Mouse (Mus musculus) hindbrain, embryonic 12.5 days (tissue): Measurements from ENCODE around the gene Ccdc89. TPM values are rescaled to one million over a fixed set of nuclear protein-coding genes. Genes with fewer than 3 reads are reported as not detected.

Experiments
- ATAC-seq: fragments of 200-750 bp; cut with Nextera tagmentation; 2 replicates; pipeline ENCODE4 v1.8.0; 2017; ENCODE audit warnings: moderate TSS enrichment; ENCODE audit not compliant: low FRiP score
- H3K27ac ChIP-seq: fragments of 300-500 bp; sonication (generic); 2 replicates; pipeline ENCODE4 v1.5.1; 2016; ENCODE audit warnings: mild to moderate bottlenecking
- H3K27me3 ChIP-seq: fragments of 300-500 bp; sonication (generic); 2 replicates; pipeline ENCODE4 v1.6.1; 2016; ENCODE audit warnings: mild to moderate bottlenecking
- H3K36me3 ChIP-seq: fragments of 300-500 bp; sonication (generic); 2 replicates; pipeline ENCODE4 v1.6.1; 2016; ENCODE audit warnings: mild to moderate bottlenecking
- H3K4me1 ChIP-seq: fragments of 300-500 bp; sonication (generic); 2 replicates; pipeline ENCODE4 v1.6.1; 2016
- H3K4me2 ChIP-seq: fragments of 300-500 bp; sonication (generic); replicated peaks from 2 replicates; pipeline ENCODE4 v1.6.1; 2016; ENCODE audit warnings: mild to moderate bottlenecking
- H3K4me3 ChIP-seq: fragments of 300-500 bp; sonication (generic); 2 replicates; pipeline ENCODE4 v1.5.1; 2016; ENCODE audit warnings: mild to moderate bottlenecking
- H3K9ac ChIP-seq: fragments of 300-500 bp; sonication (generic); 2 replicates; pipeline ENCODE4 v1.6.1; 2016; ENCODE audit warnings: mild to moderate bottlenecking, moderate library complexity
- H3K9me3 ChIP-seq: fragments of 300-500 bp; sonication (generic); replicated peaks from 2 replicates; pipeline ENCODE4 v1.6.1; 2016; ENCODE audit warnings: mild to moderate bottlenecking
- WGBS: fragments of 180-500 bp; shearing (Covaris S2); methylation state at CpG from one replicate; pipeline ENCODE4 v1.1.7; 2016; 5-methylcytosine and 5-hydroxymethylcytosine counted together
- polyA plus RNA-seq: library from polyadenylated mRNA; unstranded; fragments of >200 nt; fragmentation: Nextera tagmentation; extraction: Ambion mirVana; gene quantifications from 2 replicates; pipeline ENCODE4 v1.2.1, GENCODE M21; 2016

Gene Ccdc89
- polyA plus RNA-seq: 3.0 and 3.1 TPM in 2 replicates

DNA sequence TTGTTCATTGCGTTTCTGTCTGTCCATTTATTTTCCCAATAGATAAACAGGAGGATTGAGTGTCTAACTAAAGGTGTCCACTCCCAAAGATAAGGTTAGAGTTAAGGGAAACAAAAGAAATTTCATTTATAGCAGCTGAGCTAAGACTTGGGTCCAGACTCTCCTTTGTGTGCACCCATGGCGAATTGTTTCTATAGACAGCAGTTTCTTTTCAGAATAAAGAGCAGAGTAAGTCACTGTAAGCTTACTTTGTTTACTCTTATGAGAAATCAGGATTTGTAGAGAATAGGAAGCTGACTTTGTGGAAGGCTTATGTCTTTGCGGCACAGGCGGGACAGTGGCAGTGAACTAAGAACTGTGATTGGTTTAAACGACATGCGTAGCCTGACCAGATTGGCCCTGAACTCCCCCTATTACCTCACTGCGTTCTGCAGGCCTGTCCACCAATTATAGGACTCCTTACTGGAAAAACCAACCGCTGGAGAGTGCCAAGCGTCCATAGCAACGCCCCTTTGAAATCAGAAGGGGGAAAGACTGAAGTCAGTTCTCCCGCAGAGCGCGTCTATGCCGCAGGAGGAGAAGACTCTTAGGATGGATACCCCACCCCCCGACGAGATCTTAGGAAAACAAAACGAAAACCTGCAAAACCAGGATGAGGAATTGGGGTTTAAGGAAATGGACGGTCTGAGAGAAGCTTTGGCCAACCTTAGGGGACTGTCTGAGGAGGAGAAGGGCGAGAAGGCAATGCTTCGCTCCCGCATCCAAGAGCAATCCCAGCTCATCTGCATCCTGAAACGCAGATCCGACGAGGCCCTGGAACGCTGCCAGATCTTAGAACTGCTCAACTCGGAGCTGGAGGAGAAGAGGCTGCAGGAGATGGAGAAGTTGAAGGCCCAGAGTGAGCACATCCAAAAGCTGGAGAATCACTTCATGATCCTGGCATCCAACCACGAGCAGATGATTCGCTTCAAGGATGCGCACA lies at the start of gene Ccdc89:
TSS of gene Ccdc89 (plus strand) at position 558 of the 982 bp plus-strand sequence.
- Histone ChIP-seq H3K4me2 (peak within 1 kb of the TSS; percentile 69), H3K9me3 (no peaks in the 10 kb centered on the region), H3K9ac (peak within 1 kb of the TSS; percentile 46), H3K4me3 (peak within 1 kb of the TSS; percentile 37), H3K27me3 (no peaks in the 10 kb centered on the region), H3K27ac (no peak within 1 kb of the TSS), H3K36me3 (no peaks in the 10 kb centered on the region), H3K4me1 (peaks cover 8% of the 10 kb centered on the region)
- ATAC-seq: peak; percentile 100
- 22% methylated on average over 29 of the region's 29 CpGs for WGBS

DNA sequence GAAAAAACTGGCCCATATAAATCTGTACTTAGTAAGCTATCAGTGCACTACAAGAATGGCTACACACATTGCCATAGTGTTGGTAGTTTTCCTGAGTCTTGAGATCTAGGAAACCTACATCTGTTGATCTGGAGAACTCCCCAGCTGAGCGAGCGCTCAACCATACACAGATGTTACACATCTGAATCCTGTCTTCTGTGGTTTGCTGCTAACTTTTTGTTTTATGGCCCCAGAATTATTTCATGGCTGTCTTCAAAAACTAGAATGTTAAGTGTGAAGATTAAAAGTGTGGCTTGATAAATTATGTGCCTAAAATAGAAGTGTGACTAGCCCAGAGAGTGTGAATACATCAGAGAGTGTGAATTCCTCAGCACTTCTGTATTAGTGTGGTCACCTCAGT lies 42.0 kb upstream of the Ccdc89 start:
- Histone ChIP-seq H3K36me3 (no peaks in the 10 kb centered on the region), H3K27me3 (no peaks in the 10 kb centered on the region), H3K4me2 (no peak overlapping the region), H3K9ac (no peak overlapping the region), H3K4me1 (peaks cover 5% of the 10 kb centered on the region), H3K4me3 (no peak overlapping the region), H3K9me3 (no peaks in the 10 kb centered on the region), H3K27ac (no peak overlapping the region)
- 82% methylated on average over 2 of the region's 2 CpGs for WGBS
- no peak for ATAC-seq

DNA sequence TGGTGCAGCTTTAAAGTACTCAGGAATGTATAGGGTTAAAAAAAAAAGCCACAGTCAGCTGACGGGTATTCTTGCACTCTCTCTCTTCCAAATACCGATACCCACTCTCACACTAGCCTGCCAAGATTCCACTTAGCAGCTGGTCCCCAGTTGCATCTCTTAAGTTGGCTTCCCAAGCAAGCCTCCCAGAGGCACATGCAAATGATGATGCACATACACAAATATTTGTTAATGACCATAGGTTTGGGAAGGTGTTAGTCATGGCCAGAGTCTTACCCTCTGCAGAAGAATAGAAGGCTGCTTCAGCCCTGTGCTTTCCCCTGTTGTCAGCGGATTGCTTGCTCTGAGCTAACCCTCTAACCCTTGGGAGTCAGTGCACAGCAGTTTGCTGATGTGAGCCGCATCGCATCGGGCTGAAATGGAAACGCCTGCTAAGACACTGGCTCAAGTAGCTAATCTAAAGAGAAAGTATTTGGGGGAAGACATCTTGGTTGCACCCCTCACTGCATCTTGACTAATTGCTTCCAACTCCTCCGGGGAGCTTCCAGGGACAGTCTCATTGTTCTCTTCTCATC lies 39.4 kb upstream of the Ccdc89 start:
- H3K36me3 ChIP-seq: no peaks in the 10 kb centered on the region
- ATAC-seq: 0 out of 2 replicates have a peak, but pooled peaks have one; percentile 35
- no peaks in the 10 kb centered on the region for H3K9me3 ChIP-seq
- no peak overlapping the region for H3K9ac ChIP-seq
- H3K27me3 ChIP-seq: no peaks in the 10 kb centered on the region
- H3K4me1 ChIP-seq: peaks cover 5% of the 10 kb centered on the region
- H3K4me2 ChIP-seq: peak overlapping the region; percentile 42
- WGBS: 4% methylated on average over 8 of the region's 8 CpGs
- H3K27ac ChIP-seq: no peak overlapping the region
- peak overlapping the region; percentile 12 for H3K4me3 ChIP-seq

DNA sequence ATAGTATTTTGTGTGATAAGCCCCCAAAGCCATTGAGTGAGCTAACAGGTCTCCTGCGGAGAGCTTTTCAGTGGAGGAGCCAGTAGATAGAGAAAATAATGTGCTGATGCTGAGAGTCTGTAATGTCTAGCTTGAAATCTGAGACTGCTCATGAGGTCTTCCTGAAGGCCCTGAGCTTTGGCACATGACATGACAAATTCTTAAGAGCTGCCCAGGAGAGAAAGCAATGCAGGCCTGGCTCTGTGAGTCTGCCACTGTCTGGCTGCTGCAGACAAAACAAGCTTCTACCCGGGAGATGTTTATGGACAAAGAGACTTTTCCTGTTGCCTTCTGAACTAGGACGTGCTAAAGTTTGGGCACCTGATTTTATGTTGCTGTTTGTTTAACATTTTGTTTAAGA lies 36.6 kb upstream of the Ccdc89 start:
- Histone ChIP-seq H3K4me2 (no peak overlapping the region), H3K9ac (no peak overlapping the region), H3K4me1 (peaks cover 5% of the 10 kb centered on the region), H3K27ac (no peak overlapping the region), H3K27me3 (no peaks in the 10 kb centered on the region), H3K9me3 (no peaks in the 10 kb centered on the region), H3K4me3 (no peak overlapping the region), H3K36me3 (no peaks in the 10 kb centered on the region)
- ATAC-seq: no peak
- WGBS: 25% methylated on average over 3 of the region's 3 CpGs

DNA sequence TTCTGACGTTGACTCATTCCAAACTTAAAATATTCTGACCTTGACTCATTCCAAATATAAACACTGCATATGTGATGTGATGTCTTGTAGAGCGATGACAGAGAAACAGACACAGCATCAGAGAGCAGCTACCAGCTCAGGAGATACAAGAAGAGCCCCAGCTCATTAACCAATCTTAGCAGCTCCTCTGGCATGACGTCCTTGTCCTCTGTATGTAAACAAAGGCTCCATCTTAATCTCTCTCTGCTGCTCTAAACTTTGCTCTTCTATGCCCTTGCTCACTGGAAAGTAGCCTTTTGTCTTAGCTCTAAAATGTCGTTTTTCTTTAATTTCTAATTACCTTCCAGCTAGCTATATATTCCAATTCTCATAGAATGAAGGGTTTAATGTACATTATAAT lies 31.3 kb upstream of the Ccdc89 start:
- Histone ChIP-seq H3K9me3 (no peaks in the 10 kb centered on the region), H3K27me3 (no peaks in the 10 kb centered on the region), H3K4me1 (no peaks in the 10 kb centered on the region), H3K27ac (no peak overlapping the region), H3K9ac (no peak overlapping the region), H3K36me3 (no peaks in the 10 kb centered on the region), H3K4me2 (no peak overlapping the region), H3K4me3 (no peak overlapping the region)
- 60% methylated on average over 4 of the region's 4 CpGs for WGBS
- no peak for ATAC-seq

DNA sequence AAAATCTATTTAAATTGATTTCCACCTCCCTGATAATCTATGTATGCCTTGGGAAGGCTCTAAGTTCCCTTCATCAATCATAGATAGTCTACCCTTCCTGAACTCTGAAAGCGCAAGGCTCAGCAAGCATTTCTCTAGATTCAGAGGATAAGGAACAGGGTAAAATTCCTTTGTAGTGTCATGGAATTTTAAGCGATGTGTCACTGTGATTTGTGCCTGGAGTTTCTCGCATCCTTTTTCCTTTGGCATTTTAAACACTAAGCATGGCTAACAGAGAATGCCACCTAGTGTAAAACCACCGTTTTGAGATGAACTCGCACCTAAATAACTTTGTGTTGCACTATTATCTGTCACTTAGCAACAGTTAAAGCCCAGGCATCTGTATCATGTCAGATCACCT lies 30.4 kb upstream of the Ccdc89 start:
- Histone ChIP-seq H3K36me3 (no peaks in the 10 kb centered on the region), H3K9me3 (no peaks in the 10 kb centered on the region), H3K4me1 (no peaks in the 10 kb centered on the region), H3K27ac (no peak overlapping the region), H3K4me3 (no peak overlapping the region), H3K9ac (no peak overlapping the region), H3K27me3 (no peaks in the 10 kb centered on the region), H3K4me2 (no peak overlapping the region)
- no peak for ATAC-seq
- WGBS: 74% methylated on average over 5 of the region's 5 CpGs

DNA sequence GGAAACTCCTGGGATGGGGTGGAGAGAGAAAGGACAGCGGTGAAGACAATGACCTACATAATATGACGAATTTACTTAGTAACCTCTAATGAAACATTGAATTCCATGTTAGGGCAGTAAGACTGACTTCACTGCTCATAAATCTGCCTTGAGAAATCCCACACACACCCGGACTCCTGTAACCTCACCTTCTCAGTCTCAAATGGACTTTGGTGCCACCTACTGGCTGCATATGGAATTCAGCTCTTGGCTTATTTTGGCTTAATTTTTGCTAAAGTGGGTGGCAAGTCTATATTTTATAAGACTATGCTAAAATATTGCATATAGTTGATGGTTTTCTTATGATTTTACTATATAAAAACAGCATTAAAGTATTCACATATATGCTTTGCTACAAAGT lies 16.4 kb upstream of the Ccdc89 start:
- H3K4me3 ChIP-seq: no peak overlapping the region
- no peak overlapping the region for H3K4me2 ChIP-seq
- H3K9ac ChIP-seq: no peak overlapping the region
- H3K27me3 ChIP-seq: no peaks in the 10 kb centered on the region
- 47% methylated on average over 3 of the region's 3 CpGs for WGBS
- H3K27ac ChIP-seq: no peak overlapping the region
- H3K4me1 ChIP-seq: no peaks in the 10 kb centered on the region
- H3K36me3 ChIP-seq: no peaks in the 10 kb centered on the region
- no peaks in the 10 kb centered on the region for H3K9me3 ChIP-seq
- ATAC-seq: no peak

DNA sequence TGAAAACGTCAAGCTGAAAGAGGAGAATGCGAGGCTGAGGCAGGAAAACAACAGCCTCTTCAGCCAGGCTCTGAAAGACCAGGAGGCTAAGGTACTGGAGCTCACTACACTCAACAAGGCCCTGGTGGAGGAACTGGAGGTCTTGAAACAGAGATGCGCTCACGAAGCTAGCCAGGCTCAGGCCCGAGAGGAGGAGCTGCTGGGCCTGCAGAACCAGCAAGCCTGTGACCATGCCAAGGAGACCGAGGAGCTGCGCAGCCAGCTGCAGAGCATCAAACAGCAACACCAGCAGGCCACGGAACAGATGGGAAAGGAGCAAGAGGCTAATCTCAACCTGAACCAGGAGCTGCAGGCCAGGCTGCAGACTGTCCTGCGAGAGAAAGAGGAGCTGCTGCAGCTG lies 629 bp downstream of the Ccdc89 start:
- Histone ChIP-seq H3K4me3 (peak overlapping the region; percentile 37), H3K36me3 (no peaks in the 10 kb centered on the region), H3K9me3 (no peaks in the 10 kb centered on the region), H3K4me2 (peak overlapping the region; percentile 69), H3K27me3 (no peaks in the 10 kb centered on the region), H3K4me1 (peaks cover 8% of the 10 kb centered on the region), H3K27ac (no peak overlapping the region), H3K9ac (peak overlapping the region; percentile 46; the same call in 1 of the 2 replicates)
- 70% methylated on average over 9 of the region's 9 CpGs for WGBS
- ATAC-seq: no peak

DNA sequence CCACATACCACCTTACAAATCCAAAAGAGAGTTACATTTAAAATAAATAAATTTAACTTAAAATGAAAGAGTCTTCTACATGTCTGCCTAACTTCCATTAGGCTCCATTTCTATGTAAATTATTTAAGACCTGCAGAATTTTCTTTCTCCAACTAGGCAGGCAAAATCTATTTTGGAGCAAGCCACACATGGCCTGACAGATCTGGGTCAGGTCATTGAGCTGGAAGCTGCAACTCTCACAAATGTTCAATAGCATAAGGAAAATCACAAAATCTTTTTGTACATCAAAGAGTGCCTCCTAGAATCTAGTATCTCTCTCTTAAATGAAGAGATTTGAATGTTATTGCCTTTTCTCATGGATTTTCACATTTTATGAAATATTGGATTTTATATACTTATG lies 5.8 kb downstream of the Ccdc89 start:
- no peaks in the 10 kb centered on the region for H3K27me3 ChIP-seq
- no peak overlapping the region for H3K4me3 ChIP-seq
- no peak overlapping the region for H3K27ac ChIP-seq
- H3K4me2 ChIP-seq: no peak overlapping the region
- H3K4me1 ChIP-seq: peaks cover 1% of the 10 kb centered on the region
- H3K36me3 ChIP-seq: no peaks in the 10 kb centered on the region
- no peak for ATAC-seq
- no peak overlapping the region for H3K9ac ChIP-seq
- no peaks in the 10 kb centered on the region for H3K9me3 ChIP-seq

DNA sequence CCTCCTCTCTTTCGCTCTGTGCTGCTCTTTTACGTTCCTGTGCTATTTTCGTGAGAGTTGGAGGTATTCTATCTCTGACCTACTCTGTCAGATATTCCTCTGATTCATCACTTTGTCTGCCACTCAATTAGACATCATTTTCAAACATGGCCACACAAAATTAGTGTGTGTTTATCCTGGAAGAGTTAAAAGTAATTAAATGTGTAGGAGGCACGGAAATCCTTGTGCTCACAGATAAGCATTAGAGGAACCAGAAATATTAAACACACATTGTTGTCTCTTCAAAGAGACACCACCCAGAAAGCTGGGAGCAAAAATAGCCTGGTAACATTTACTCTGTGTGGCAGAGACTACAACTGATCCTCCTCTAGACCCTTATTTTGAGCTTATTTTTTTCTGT lies 13.7 kb downstream of the Ccdc89 start:
- Histone ChIP-seq H3K27ac (no peak overlapping the region), H3K4me3 (no peak overlapping the region), H3K9me3 (no peaks in the 10 kb centered on the region), H3K4me1 (no peaks in the 10 kb centered on the region), H3K36me3 (no peaks in the 10 kb centered on the region), H3K4me2 (no peak overlapping the region), H3K27me3 (no peaks in the 10 kb centered on the region), H3K9ac (no peak overlapping the region)
- whole genome bisulfite sequencing: 90% methylated on average over 4 of the region's 4 CpGs
- ATAC-seq: no peak

DNA sequence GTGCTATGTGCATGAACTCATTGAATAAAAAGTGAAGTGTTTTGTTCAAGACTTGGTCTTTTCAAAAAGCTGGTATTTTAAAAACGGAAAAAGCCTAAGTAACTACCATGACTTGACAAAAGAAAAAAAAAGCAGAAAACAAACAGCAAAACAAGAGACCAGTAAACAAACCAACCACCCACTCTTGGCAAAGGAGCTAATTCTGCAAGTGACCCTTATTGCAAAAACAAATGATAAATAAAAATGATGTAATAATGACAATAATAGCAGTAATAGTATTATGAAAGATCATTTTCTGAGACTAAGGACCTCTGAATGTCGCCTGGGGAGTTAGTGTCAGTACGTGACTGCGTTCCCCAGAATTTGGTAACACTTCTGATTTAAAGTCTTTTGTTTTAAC lies 15.7 kb downstream of the Ccdc89 start:
- no peaks in the 10 kb centered on the region for H3K36me3 ChIP-seq
- peak overlapping the region; percentile 99 for H3K27ac ChIP-seq
- H3K27me3 ChIP-seq: no peaks in the 10 kb centered on the region
- 14% methylated on average over 4 of the region's 4 CpGs for WGBS
- H3K9me3 ChIP-seq: no peaks in the 10 kb centered on the region
- H3K4me2 ChIP-seq: peak overlapping the region; percentile 83
- peaks cover 4% of the 10 kb centered on the region; the same call in 1 of the 2 replicates for H3K4me1 ChIP-seq
- ATAC-seq: peak; percentile 23
- H3K9ac ChIP-seq: peak overlapping the region; percentile 93
- H3K4me3 ChIP-seq: peak overlapping the region; percentile 95

DNA sequence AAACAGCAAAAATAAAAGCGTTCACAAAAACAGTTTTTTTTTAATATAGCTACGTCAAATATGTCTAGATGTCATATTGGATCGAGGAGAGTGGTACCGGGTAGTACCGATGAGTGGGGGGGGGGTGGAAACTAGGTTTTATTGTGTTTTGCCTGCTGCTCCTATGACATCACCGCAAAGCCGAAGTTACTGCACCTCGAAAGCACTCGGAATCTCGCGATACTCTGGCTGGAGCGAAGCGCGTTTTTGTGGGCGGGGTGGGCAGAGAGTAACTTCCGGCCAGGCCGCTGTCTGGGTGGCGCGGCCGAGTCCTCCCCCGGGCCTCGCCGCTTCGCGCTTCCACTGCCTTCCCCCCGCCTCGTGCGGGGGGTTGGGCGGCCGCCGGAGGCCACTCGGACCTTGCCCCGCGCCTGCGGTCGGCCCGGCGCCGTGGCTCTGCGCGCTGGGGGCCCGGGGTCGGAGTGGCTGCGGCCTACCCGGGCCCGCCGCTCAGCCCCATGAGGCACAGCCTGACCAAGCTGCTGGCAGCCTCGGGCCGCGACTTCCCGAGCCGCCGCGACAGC lies 16.2 kb downstream of the Ccdc89 start, which contains the start of gene Crebzf:
TSS of gene Crebzf (plus strand) at position 212 of the 563 bp plus-strand sequence.
- Histone ChIP-seq H3K9ac (peak within 1 kb of the TSS; percentile 93), H3K4me1 (peaks cover 6% of the 10 kb centered on the region; the same call in 1 of the 2 replicates), H3K27ac (peak within 1 kb of the TSS; percentile 99), H3K9me3 (no peaks in the 10 kb centered on the region), H3K4me3 (peak within 1 kb of the TSS; percentile 95), H3K27me3 (no peaks in the 10 kb centered on the region), H3K36me3 (peaks cover 3% of the 10 kb centered on the region), H3K4me2 (peak within 1 kb of the TSS; percentile 83)
- peak; percentile 96 for ATAC-seq
- WGBS: under 1% methylated on average over 53 of the region's 54 CpGs
